Mouse (Mus musculus): ENCODE results near the gene 3110082I17Rik.

GRCm38 (mm10) chr5:139448025-139448424 is 12.3 kb downstream of the 3110082I17Rik start:
- TF ChIP-seq CTCF (conservative IDR thresholded peaks at IDR 0.05; ENCODE audit: insufficient read depth, insufficient read length, low read depth, low read length) (no peak), POLR2A (IDR thresholded peaks at IDR 0.05; ENCODE audit: low read depth, low read length) (no peak)
